Mouse (Mus musculus) G1E (cell line): ENCODE measurements at regions not wholly inside any gene's neighbourhood (a gene's known extent, or its start where the extent isn't known, plus 50 kb on each side); places are given as distances from the start of the nearest gene placed in this dataset.

Experiments used
- CTCF ChIP-seq: IDR thresholded peaks from 2 replicates; pipeline ENCODE4 v1.5.1; 2012; ENCODE audit warnings: low read depth, low read length, inconsistent platforms, mixed read lengths
- GATA2 ChIP-seq: IDR thresholded peaks from 2 replicates; pipeline ENCODE4 v1.6.1; 2012; ENCODE audit warnings: low read depth, low read length, inconsistent platforms, borderline replicate concordance

- TF ChIP-seq CTCF (no peak), GATA2 (no peak)
These were observed 704.7 kb downstream of the Inhba start for GRCm38 (mm10) chr13:16716340-16716739.
